Mouse (Mus musculus) left cerebral cortex, adult 11 months (tissue): ENCODE results near the gene Bcl2.

ENCODE experiments used
- DNase-seq: peaks from one replicate; pipeline ENCODE4 v3.0.0; 2022; ENCODE audit warnings: low spot score

The Bcl2 gene

GRCm38 (mm10) chr1:106712330-106712729, 1.7 kb downstream of the Bcl2 start:
- no peak for DNase-seq

GRCm38 (mm10) chr1:106711356-106712125, 2.5 kb downstream of the Bcl2 start:
- DNase-seq, result no peak

GRCm38 (mm10) chr1:106710202-106710601, 3.9 kb downstream of the Bcl2 start:
- DNase-seq, result no peak

- no peak for DNase-seq
Measured at GRCm38 (mm10) chr1:106707036-106707880, 6.8 kb downstream of the Bcl2 start.

- no peak for DNase-seq
Measured at GRCm38 (mm10) chr1:106703183-106703582, 10.9 kb downstream of the Bcl2 start.

GRCm38 (mm10) chr1:106702471-106703175, 11.5 kb downstream of the Bcl2 start:
- DNase-seq, result no peak

GRCm38 (mm10) chr1:106700520-106701114, 13.5 kb downstream of the Bcl2 start:
- DNase-seq, result no peak

GRCm38 (mm10) chr1:106696472-106696871, 17.6 kb downstream of the Bcl2 start:
- DNase-seq, result no peak

GRCm38 (mm10) chr1:106695649-106696048, 18.4 kb downstream of the Bcl2 start:
- DNase-seq, result no peak

GRCm38 (mm10) chr1:106694316-106694715, 19.8 kb downstream of the Bcl2 start:
- DNase-seq, result no peak

- DNase-seq, result no peak
Measured at GRCm38 (mm10) chr1:106692599-106692998, 21.5 kb downstream of the Bcl2 start.

- DNase-seq, result no peak
Measured at GRCm38 (mm10) chr1:106690887-106691286, 23.2 kb downstream of the Bcl2 start.

GRCm38 (mm10) chr1:106688161-106688516, 25.9 kb downstream of the Bcl2 start:
- no peak for DNase-seq

- DNase-seq, result no peak
Measured at GRCm38 (mm10) chr1:106687435-106688160, 26.5 kb downstream of the Bcl2 start.

- DNase-seq, result no peak
Measured at GRCm38 (mm10) chr1:106685702-106686101, 28.4 kb downstream of the Bcl2 start.

- no peak for DNase-seq
Measured at GRCm38 (mm10) chr1:106684546-106684945, 29.5 kb downstream of the Bcl2 start.

GRCm38 (mm10) chr1:106682829-106683228, 31.2 kb downstream of the Bcl2 start:
- DNase-seq, result no peak

GRCm38 (mm10) chr1:106679800-106680515, 34.1 kb downstream of the Bcl2 start:
- DNase-seq, result no peak

GRCm38 (mm10) chr1:106678060-106678478, 36.0 kb downstream of the Bcl2 start:
- DNase-seq, result no peak

GRCm38 (mm10) chr1:106666140-106667088, 47.7 kb downstream of the Bcl2 start:
- no peak for DNase-seq
